Mouse (Mus musculus): ENCODE measurements around the gene Myo1a.
A peak's percentile ranks its signal among the peaks of the same experiment; 100 is the strongest.
"Not testable (repeated sequence)": the region's sequence is repeated elsewhere in the genome, so short reads cannot be mapped to it uniquely, and the experiment has no call there.

Gene Myo1a

DNA sequence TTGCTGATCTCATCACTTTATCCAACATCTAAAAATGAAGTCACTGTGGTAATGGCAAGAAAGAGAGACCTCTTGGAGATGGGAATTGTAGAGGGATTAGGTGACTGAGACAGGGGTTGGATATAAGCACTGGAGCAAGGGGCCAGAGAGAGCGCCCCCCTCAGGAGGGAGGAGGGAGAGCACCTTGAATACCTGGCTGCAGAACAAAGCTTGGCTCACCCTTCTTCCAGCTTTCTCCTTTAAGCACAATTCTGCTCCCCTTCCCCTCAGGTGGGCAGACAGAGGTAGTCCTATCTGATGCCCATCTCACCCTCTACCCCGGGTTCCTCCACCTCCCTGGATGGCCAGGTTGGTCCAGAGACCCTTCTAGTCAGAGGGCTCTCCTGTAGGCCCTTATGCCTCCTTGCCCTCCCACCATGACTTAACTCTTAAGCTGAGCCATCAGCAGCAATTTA is at the start of gene Myo1a:
Gene Myo1a (plus strand): TSS at position 405 of the 455 bp plus-strand sequence.
- no peak for DNase-seq

DNA sequence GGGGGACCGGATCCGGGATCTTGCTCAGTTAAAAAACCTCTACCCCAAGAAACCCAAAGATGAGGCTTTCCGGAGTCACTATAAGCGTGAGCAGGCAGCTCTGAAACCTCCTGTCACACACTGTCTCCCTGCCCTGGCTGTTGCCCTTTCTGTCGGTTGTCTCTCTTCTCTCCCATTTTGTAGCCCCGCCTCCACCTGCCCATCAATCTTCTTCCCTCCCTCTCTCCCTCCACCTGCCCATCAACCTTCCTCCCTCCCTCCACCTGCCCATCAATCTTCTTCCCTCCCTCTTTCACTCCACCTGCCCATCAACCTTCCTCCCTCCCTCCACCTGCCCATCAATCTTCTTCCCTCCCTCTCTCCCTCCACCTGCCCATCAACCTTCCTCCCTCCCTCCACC is 47.4 kb upstream of the Myo1a start:
- not testable (repeated sequence) for DNase-seq

DNA sequence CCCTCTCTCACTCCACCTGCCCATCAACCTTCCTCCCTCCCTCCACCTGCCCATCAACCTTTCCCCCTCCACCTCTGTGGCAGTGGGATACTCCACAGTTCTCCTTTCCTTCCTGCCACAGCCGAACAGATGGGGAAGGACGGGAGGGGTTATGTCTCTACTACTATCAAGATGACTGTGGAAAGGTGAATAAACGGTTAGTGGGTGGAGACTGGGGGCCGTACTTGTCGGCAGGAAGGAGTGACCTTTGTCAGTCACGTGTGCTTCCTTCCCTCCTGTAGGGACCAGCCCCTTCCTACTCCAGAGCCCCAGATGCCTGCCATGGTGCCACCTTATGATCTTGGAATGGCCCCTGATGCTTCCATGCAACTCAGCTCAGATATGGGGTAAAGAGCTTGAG is 46.9 kb upstream of the Myo1a start:
- peak; percentile 20 for DNase-seq

DNA sequence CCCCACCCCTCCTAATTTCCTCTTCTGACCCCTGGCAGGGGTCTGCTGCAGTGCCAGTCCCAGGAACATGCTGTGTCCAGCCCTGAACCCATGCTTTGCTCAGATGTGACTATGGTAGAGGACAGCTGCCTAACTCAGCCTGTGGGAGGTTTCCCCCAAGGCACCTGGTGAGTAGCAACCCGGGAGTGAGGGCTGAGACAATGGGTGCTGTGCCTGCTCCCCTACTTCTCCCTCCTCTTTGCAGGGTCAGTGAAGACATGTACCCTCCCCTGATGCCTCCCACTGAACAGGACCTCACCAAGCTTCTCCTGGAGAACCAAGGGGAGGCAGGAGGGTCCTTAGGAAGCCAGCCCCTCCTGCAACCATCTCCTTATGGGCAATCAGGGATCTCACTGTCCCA is 45.4 kb upstream of the Myo1a start:
- DNase-seq: no peak

DNA sequence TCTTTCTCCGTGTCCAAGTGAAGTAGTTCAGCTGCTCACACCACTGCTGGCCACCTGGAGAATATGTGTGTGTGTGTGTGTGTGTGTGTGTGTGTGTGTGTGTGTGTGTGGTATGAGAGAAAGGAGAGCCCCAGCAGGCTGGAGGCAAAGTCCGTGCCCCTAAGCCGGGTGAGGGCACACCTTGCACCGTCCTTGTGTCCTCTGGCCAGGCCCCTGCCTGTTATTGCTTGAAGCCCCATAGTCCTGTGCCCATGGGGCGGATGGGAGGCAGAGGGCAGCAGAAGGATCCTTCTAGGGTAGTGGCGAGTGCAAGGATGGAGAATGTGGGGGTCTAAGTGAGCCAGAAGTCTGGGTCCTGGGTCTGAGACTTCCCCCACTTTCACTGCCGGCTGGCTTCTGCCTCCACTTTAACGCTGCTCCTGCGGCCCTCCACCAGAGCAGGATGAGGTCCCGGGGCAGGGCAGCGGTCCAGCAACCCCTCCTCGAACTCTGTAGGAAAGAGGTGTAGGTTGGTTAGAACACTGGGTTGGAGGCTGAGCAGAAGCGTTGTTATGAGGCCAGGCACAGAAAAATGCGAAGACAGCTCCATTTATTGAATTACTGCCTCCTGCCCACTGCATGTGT is 43.6 kb upstream of the Myo1a start:
- no peak for DNase-seq

DNA sequence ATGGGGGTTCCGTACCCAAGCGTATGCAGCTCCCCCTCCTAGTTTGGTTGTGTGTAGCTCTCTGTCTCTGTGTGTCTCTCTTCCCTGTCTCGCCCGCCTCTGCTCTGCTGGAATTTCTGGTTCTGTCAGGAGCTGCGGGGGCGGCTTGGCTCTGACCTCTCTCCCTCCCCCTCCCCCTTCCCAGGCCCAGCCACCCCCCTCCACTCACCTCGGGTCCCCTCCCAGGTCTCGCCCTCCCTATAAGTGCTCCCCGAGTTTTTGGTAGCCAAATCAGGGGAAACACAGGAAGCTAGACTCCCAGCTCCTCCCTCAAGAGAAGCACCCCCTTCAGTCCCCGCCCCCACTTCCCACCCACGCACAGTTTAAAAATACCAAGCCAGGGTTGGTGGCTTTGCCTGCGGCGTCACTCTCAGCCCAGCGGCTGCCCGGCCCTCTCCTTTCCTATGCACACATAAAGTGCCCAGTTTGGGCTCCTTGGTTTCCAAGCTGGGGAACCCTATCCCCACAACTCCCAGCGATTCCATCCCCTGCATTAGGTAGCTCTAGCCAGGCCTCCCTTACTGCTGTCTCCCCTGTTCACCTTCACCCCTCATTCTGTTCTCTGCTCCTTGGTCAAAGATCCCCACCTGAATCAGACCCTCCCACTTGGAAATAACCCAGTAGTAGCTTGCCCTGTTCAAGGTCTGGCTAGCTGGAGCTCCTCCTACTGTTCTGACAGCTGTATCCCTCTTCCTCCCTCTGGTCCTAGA is 42.9 kb upstream of the Myo1a start:
- peak; percentile 82 for DNase-seq

DNA sequence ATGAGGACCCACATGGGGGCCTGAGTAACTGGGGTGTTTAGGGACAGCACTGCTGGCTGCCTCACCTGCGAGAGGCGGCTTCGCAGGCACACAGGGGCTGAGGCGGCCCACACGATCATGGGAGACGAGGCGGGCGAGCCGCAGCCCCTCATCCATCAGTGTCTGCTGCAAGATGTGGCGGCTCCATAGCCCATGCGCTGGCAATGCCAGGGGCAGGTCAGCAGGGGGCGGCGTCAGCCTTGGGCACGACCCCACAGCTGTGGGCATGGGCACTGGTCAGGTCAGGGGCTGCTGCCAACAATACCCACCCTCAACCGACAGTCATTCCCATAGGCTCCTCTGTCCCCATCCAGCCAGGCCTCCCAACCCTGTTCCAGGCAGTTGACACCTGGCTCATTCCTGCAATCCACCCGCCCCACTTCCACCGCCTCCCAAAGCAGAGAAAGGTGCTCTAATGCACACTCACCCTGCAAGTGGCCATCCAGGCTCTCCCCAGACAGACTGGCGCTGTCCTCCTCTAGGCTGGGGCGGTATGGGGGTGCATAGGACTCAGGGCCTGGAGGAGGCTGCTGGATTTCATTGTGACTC is 42.2 kb upstream of the Myo1a start:
- DNase-seq: peak; percentile 54

DNA sequence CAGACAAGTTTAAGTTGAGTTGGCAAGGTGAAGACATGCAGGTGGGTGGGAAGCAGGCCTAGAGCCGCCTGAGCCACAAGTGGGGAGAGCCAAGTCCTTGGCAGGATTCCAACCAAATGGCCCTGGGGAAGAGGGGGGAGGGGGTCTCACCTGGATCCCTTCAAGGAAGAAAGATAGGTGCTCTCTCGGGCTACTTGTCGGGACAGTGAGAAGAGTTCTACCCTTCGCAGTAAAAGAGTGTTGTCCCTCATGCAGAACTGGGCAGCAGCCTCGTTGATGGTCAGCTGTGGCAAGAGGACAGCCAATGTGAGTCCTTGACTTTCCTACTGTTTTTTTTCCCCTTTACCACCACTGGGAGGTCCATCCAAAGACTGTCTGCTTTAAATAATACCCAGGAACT is 41.4 kb upstream of the Myo1a start:
- no peak for DNase-seq

DNA sequence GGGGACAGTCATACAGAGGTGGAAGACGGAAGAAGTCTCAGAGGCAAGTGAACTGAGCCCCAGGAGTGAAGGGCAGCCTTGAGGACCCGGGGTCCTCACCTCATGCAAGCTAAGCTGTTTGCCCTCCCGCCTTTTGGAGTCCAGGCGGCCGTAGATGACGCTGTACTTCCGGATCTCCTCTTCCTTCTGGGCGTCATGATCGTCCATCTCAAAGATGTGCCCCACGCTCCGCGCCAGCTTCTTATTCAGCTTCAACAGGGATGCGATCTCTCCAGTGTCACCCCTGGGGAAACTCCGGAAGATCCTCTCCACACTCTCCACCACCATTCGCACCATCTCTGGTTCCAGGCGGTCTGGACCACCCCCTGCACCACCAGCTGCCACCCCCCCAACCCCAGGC is 40.8 kb upstream of the Myo1a start:
- DNase-seq: no peak

DNA sequence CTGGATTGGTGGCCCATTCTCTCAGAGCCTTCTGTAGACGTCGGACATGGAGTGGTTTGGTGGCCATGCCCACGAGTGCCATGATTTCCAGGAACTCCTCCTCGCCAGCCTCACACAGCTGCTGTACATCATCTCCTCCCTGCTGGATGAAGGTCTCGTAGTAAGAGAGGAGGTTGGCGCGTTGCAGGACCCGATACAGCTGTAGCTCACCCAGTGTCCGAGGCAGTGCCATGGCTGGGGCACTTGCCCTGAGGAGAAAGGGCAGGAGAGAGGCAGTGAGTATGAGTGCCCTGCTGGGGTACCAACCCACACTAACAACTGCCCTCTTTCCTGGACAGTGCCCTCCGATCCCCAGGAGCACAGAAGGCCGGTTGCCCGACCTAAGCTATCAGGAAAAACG is 40.1 kb upstream of the Myo1a start:
- DNase-seq: no peak

DNA sequence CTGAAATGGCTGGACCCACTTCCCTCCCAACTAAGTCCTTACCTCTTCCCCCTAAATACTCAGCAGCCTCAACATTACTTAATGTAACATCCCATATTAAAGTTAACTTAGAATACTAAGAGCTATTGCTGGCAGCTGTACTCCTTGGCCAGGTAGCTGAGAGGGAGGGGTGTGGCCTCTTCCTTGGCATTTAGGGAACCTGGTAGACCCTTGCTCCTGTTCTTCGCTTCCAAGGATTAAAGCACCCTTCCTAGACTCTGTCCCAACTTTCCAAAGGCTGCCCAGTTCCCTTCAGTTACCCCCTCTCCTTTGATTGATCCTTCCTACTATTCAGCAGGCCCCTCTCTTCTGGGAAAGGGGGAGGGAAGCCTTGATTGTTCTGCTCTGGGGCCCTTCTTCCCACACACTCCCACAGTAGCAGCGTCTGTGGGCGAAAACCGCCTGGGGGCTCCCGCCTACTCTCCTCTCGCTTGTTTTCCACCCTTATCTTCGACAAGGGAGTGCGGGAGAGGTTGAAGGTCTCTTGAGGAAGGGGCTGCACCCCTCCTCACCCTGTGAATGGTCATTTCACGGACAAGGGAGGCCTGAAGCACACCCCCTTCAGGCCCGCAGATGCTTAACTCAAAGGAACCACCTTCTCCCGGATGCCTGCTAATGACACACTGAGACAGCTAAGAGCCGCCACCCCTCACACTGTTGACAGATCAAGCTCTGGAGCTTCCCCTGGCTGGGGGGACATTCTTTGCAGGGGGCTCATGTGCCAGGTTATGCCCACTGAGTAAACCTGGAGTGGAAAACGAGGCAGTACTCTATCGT is 39.4 kb upstream of the Myo1a start:
- DNase-seq: peak; percentile 49

DNA sequence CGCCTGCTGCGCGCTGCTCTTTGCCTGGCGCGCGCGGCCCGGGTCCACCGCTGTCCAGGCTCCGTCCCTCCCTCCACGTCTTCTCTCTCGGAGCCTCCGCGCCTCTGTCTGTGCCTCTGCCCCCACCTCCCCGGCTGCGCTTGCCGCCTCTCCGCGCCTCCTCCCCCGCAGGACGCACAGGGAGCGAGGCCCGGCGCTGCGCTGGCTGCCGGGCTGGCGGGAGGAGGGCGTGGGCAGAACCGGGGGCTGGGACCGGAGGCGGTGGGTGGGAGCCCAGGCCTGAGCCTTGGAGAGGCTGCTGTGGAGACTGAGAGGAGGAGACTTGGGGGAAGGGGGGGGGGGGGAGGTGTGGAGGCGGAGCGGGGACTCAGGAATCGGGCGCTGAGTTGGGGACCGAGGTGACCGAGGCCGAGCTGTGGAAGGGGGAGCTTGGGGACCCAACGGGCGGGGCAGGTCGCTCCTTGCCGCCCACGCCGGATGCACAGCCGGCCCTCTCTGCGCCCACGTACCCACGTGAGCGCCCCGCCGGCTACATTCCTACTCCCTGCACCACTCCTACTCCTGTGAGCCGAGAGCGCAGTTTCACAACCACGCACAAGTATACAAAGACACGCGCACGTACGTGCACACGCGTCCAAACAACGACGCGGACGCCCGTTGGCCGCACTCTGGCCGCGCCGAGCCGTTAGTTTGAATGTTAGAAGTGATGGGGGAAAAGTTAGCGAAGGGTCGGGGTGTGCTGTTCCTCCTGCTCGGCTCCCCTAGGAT is 38.3 kb upstream of the Myo1a start, which contains the start of gene Nemp1:
Gene Nemp1 (plus strand): TSS at position 401 of the 768 bp plus-strand sequence.
- peak; percentile 89 for DNase-seq

DNA sequence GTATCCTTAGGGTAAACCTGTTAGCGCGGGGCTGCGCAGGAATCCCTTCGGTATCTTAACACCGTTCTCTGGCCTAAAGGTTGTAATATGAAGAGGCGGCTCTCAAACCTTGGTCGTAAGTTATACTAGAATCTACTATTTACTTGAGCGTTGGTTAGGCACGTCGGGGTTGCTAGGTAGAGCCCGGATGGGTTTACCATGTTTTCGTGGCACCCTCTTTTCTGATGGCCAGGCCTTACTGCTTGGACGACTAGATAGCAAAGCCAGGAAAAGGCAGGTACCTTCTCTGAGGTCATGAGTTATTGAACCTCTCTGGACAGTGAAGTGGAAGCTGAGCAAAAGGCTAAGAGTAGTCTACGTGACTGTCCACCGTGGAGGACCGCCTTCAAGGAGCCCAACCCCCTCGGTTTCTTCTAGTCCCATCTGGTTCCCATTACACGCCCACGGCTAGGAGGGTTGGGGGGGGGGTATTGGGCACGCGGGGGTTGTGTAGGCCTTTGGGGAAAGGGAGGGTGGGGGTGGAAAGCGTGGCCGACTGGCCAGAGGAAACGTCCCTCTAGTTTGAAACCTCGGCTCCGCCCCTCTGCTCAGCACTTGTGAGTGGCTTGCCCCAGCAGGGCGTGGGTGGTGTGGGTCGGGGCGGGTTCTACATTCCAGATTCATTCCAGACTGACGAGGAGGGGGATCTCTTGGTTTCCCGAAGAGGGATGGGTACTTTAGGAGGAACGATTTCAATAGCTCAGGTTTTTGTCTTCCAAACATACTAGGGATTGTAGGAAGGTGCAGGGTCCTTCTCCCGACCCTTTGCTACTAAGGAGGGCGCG is 37.5 kb upstream of the Myo1a start:
- peak; percentile 97 for DNase-seq

DNA sequence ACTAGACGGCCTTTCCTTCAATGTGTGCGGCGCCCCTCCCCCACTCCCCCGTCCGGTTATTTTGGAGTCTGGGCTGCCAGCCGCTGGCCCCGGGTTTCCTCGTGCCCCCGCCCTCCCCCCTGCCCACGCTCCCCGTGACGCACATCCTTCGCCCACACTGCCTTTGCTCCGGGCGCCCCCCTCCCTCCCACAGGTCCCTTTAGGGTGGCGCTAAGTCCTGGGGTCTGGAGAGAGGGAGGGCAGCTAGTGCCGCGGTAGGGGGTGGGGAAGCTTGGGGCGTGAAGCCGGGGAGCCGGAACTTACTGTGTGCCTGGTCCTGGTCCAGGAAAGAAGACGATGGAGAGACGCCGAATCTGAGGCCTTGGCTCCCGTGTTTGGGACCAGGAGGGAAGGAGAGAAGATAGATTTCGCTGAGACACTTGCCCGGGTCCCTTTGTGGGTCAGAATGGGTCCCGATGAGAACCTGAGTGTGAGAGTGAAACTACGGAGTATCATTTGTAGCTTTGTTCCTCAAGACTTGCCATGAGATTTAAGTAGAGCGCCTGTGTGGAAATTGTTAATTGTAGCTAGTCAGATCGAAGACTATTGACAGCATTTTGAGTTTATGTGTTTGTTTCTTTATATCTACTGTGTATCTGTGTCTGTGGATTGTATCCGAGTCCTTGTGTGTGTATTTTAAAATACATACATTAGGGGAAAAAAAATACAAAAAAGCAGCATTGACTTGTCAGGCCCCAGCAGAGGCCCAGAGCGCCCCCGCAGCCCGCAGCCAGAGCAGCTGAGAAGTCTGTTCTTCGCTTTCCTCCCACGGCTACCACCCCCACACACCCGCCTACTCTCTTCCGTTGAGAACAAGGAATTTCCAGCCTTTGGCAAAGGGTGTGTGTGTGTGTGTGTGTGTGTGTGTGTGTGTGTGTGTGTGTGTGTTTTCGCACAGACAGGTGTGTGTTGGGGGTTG is 36.6 kb upstream of the Myo1a start, which contains the start of gene Nab2:
Gene Nab2 (minus strand): TSS at position 476 of the 958 bp plus-strand sequence.
- DNase-seq: peak; percentile 90

DNA sequence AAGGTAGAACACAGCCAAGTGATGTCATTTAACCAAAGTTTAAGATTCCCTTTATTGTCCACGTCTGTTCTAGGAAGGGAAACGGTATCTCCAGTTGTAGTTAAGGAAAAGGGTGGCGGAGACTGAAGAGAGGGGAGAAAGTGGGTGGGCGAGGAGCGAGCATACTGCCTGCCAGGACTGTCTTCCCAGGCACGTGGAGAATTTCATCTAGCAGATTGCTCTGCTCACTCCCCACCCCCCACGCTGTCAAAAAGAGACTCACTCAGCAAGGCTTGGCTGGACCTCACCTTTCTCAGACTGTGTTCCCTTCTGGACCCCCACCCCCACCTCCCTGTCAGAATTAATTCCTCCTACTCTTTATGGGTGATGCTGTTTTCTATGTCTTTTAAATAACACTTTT is 35.8 kb upstream of the Myo1a start:
- peak; percentile 36 for DNase-seq

DNA sequence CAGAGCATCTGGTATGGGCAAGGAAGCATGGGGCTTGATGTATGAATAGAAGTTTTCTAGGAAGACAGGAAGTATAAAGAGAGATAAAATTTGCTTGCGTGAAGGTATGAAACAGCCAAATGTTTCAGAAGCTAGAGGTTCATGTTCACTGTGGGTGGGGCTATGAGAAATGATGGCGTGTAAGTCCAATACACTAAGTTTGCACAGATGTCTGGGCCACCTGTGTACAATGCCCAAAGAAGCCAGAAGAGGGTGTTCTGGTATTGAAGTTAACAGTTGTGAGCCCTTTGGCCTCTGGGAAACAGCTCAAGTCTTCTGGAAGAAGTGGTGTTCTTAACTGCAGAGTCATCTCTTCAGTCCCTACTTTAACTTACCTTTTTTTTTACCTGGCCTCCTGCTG is 34.8 kb upstream of the Myo1a start:
- no peak for DNase-seq

DNA sequence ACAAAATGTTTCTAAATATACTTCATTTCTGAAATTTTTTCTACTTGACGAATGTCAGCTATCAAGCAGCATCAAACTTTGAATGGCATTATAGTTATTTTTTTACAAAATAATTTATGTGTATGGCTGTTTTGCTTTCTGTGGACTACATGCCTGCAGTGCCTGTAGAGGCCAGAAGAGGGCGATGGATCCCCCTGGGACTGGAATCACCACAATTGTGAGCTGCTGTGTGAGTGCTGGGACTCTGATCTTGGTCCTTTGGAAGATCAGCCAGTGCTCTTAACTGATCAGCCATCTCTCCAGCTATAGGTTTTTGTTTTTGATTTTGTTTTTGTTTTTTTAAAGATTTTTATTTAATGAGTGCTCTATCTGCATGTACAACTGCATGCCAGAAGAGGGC is 33.7 kb upstream of the Myo1a start:
- peak; percentile 60 for DNase-seq

DNA sequence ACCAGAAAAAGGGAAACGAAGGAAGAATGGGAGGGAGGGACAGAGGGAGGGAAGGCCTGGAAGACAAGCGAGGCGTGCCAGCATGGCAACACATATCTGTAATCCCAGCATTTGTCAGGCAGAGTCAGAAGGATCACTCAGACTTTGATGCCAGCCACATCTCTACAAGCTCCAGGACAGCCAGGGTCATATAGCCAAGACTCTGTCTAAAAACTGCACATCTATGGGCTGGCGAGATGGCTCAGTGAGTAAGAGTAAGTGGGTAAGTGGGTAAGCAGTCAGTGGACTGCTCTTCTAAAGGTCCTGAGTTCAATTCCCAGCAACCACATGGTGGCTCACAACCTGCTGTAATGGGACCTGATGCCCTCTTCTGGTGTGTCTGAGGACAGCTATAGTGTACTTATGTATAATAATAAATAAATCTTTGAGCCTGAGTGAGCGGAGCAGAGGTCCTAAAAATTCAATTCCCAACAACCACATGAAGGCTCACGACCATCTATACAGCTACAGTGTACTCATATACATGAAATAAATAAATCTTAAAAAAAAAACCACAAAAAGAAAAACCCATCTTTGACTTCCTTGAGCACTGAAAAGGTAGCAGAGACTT is 30.8 kb upstream of the Myo1a start:
- no peak for DNase-seq

DNA sequence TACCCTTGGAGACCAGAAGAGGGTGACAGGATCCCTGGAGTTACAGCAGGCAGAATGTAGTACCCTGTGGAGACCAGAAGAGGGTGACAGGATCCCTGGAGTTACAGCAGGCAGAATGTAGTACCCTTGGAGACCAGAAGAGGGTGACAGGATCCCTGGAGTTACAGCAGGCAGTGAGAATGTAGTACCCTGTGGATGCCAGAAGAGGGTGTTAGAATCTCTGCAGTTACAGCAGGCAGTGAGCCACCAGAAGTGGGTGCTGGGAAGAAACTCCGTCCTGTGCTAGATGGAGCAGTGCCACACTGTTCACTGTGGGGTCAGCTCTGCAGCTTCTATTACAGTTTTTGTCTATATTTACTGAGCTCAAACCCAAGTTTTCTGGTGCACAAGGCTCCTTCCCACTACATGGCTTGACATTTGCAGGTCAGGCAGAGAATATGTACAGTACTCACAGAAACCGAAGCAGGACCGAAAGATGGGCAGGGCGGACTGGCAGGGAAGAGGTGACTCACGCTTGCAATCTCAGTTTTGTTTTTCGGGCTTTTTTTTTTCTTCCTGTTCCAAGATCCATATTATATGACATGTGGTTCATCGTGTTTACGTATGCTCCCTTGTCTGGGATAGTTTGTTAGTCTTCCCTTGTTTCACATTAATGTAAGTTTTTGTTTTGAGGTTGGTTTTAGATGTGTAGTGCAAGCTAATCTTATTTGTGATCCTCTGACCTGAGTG is 30.0 kb upstream of the Myo1a start:
- DNase-seq: peak; percentile 99

Measured in lung, postnatal 36 days (tissue).